Mouse (Mus musculus): Measurements from ENCODE around the gene Cdk5rap2. TPM values are rescaled to one million over a fixed set of nuclear protein-coding genes. Genes with fewer than 3 reads are reported as not detected.

Cdk5rap2 gene
- polyA plus RNA-seq, 1 experiment from 2014 or later, result 31.1 TPM

GRCm38 (mm10) chr4:70245706-70246105 lies 164.5 kb downstream of the Cdk5rap2 start:
- no peak for DNase-seq (ENCODE audit: low spot score)
- no peak overlapping the region; the same call in 1 of the 2 replicates for H3K27ac ChIP-seq (replicated peaks)
- H3K27me3 ChIP-seq (replicated peaks; ENCODE audit: low read depth, poor library complexity, severe bottlenecking), result no peaks in the 10 kb centered on the region
- 69% methylated on average over 6 of the region's 6 CpGs for WGBS
- H3K36me3 ChIP-seq (replicated peaks), result peaks cover 82% of the 10 kb centered on the region
- 0 out of 2 replicates have a peak, but pooled peaks cover 6% of the 10 kb centered on the region for H3K4me1 ChIP-seq
- no peak overlapping the region for H3K4me3 ChIP-seq
- no peaks in the 10 kb centered on the region for H3K9me3 ChIP-seq

- no peak for DNase-seq (ENCODE audit: low spot score)
- peaks cover 89% of the 10 kb centered on the region for H3K36me3 ChIP-seq (replicated peaks)
- no peaks in the 10 kb centered on the region for H3K9me3 ChIP-seq
- no peak overlapping the region for H3K27ac ChIP-seq (replicated peaks)
- 0 out of 2 replicates have a peak, but pooled peaks cover 6% of the 10 kb centered on the region for H3K4me1 ChIP-seq
- no peak overlapping the region for H3K4me3 ChIP-seq
- H3K27me3 ChIP-seq (replicated peaks; ENCODE audit: low read depth, poor library complexity, severe bottlenecking), result no peaks in the 10 kb centered on the region
- 75% methylated on average over 3 of the region's 3 CpGs for WGBS
Observed at GRCm38 (mm10) chr4:70243561-70244120, 166.6 kb downstream of the Cdk5rap2 start.

GRCm38 (mm10) chr4:70239731-70240130 lies 170.5 kb downstream of the Cdk5rap2 start:
- no peaks in the 10 kb centered on the region for H3K9me3 ChIP-seq
- DNase-seq (ENCODE audit: low spot score), result no peak
- 92% methylated on average over 7 of the region's 7 CpGs for WGBS
- peaks cover 96% of the 10 kb centered on the region for H3K36me3 ChIP-seq (replicated peaks)
- H3K4me1 ChIP-seq, result 0 out of 2 replicates have a peak, but pooled peaks cover 6% of the 10 kb centered on the region
- no peak overlapping the region for H3K27ac ChIP-seq (replicated peaks)
- no peaks in the 10 kb centered on the region for H3K27me3 ChIP-seq (replicated peaks; ENCODE audit: low read depth, poor library complexity, severe bottlenecking)
- no peak overlapping the region for H3K4me3 ChIP-seq

- no peak for DNase-seq (ENCODE audit: low spot score)
- no peaks in the 10 kb centered on the region for H3K9me3 ChIP-seq
- no peak overlapping the region for H3K27ac ChIP-seq (replicated peaks)
- WGBS, result 96% methylated on average over 6 of the region's 6 CpGs
- H3K36me3 ChIP-seq (replicated peaks), result peaks cover 96% of the 10 kb centered on the region
- no peak overlapping the region for H3K4me3 ChIP-seq
- 0 out of 2 replicates have a peak, but pooled peaks cover under 1% of the 10 kb centered on the region for H3K4me1 ChIP-seq
- H3K27me3 ChIP-seq (replicated peaks; ENCODE audit: low read depth, poor library complexity, severe bottlenecking), result no peaks in the 10 kb centered on the region
Observed at GRCm38 (mm10) chr4:70238862-70239261, 171.4 kb downstream of the Cdk5rap2 start.

- 89% methylated on average over 3 of the region's 3 CpGs for WGBS
- no peaks in the 10 kb centered on the region for H3K9me3 ChIP-seq
- no peak overlapping the region for H3K4me3 ChIP-seq
- no peak overlapping the region for H3K27ac ChIP-seq (replicated peaks)
- no peak for DNase-seq (ENCODE audit: low spot score)
- H3K4me1 ChIP-seq, result no peaks in the 10 kb centered on the region
- H3K27me3 ChIP-seq (replicated peaks; ENCODE audit: low read depth, poor library complexity, severe bottlenecking), result no peaks in the 10 kb centered on the region
- peaks cover 80% of the 10 kb centered on the region for H3K36me3 ChIP-seq (replicated peaks)
Observed at GRCm38 (mm10) chr4:70232383-70232782, 177.9 kb downstream of the Cdk5rap2 start.

GRCm38 (mm10) chr4:70229874-70230273 lies 180.4 kb downstream of the Cdk5rap2 start:
- WGBS, result 94% methylated on average over 4 of the region's 4 CpGs
- Histone ChIP-seq H3K27ac (replicated peaks) (no peak overlapping the region), H3K4me3 (no peak overlapping the region), H3K4me1 (no peaks in the 10 kb centered on the region), H3K36me3 (replicated peaks) (peaks cover 85% of the 10 kb centered on the region), H3K9me3 (no peaks in the 10 kb centered on the region), H3K27me3 (replicated peaks; ENCODE audit: low read depth, poor library complexity, severe bottlenecking) (no peaks in the 10 kb centered on the region)
- no peak for DNase-seq (ENCODE audit: low spot score)

- peaks cover 85% of the 10 kb centered on the region for H3K36me3 ChIP-seq (replicated peaks)
- H3K27ac ChIP-seq (replicated peaks), result no peak overlapping the region
- no peaks in the 10 kb centered on the region for H3K27me3 ChIP-seq (replicated peaks; ENCODE audit: low read depth, poor library complexity, severe bottlenecking)
- no peak overlapping the region for H3K4me3 ChIP-seq
- no peak for DNase-seq (ENCODE audit: low spot score)
- WGBS, result 79% methylated on average over 2 of the region's 2 CpGs
- H3K4me1 ChIP-seq, result no peaks in the 10 kb centered on the region
- H3K9me3 ChIP-seq, result no peaks in the 10 kb centered on the region
Observed at GRCm38 (mm10) chr4:70228350-70228749, 181.9 kb downstream of the Cdk5rap2 start.

- no peaks in the 10 kb centered on the region for H3K27me3 ChIP-seq (replicated peaks; ENCODE audit: low read depth, poor library complexity, severe bottlenecking)
- no peak overlapping the region for H3K27ac ChIP-seq (replicated peaks)
- 94% methylated on average over 3 of the region's 3 CpGs for WGBS
- no peaks in the 10 kb centered on the region for H3K9me3 ChIP-seq
- H3K4me3 ChIP-seq, result no peak overlapping the region
- H3K4me1 ChIP-seq, result no peaks in the 10 kb centered on the region
- no peak for DNase-seq (ENCODE audit: low spot score)
- peaks cover 86% of the 10 kb centered on the region for H3K36me3 ChIP-seq (replicated peaks)
Observed at GRCm38 (mm10) chr4:70227667-70228066, 182.6 kb downstream of the Cdk5rap2 start.

- WGBS, result 88% methylated on average over 2 of the region's 2 CpGs
- no peak overlapping the region for H3K4me3 ChIP-seq
- no peak overlapping the region for H3K27ac ChIP-seq (replicated peaks)
- peaks cover 95% of the 10 kb centered on the region for H3K36me3 ChIP-seq (replicated peaks)
- H3K9me3 ChIP-seq, result no peaks in the 10 kb centered on the region
- H3K4me1 ChIP-seq, result peaks cover 4% of the 10 kb centered on the region; the same call in 1 of the 2 replicates
- no peaks in the 10 kb centered on the region for H3K27me3 ChIP-seq (replicated peaks; ENCODE audit: low read depth, poor library complexity, severe bottlenecking)
- DNase-seq (ENCODE audit: low spot score), result no peak
Observed at GRCm38 (mm10) chr4:70224503-70224902, 185.7 kb downstream of the Cdk5rap2 start.

- Histone ChIP-seq H3K36me3 (replicated peaks) (peaks cover 86% of the 10 kb centered on the region), H3K4me1 (peaks cover 4% of the 10 kb centered on the region; the same call in 1 of the 2 replicates), H3K27me3 (replicated peaks; ENCODE audit: low read depth, poor library complexity, severe bottlenecking) (no peaks in the 10 kb centered on the region), H3K4me3 (no peak overlapping the region), H3K27ac (replicated peaks) (no peak overlapping the region), H3K9me3 (no peaks in the 10 kb centered on the region)
- 64% methylated on average over 3 of the region's 3 CpGs for WGBS
- no peak for DNase-seq (ENCODE audit: low spot score)
Observed at GRCm38 (mm10) chr4:70221878-70222277, 188.4 kb downstream of the Cdk5rap2 start.

- 94% methylated on average over 1 of the region's 1 CpGs for WGBS
- Histone ChIP-seq H3K36me3 (replicated peaks) (peaks cover 81% of the 10 kb centered on the region), H3K4me3 (no peak overlapping the region), H3K27me3 (replicated peaks; ENCODE audit: low read depth, poor library complexity, severe bottlenecking) (no peaks in the 10 kb centered on the region), H3K9me3 (no peaks in the 10 kb centered on the region), H3K27ac (replicated peaks) (no peak overlapping the region), H3K4me1 (peaks cover 4% of the 10 kb centered on the region; the same call in 1 of the 2 replicates)
- no peak for DNase-seq (ENCODE audit: low spot score)
Observed at GRCm38 (mm10) chr4:70221370-70221769, 188.9 kb downstream of the Cdk5rap2 start.

- Histone ChIP-seq H3K9me3 (no peaks in the 10 kb centered on the region), H3K27ac (replicated peaks) (no peak overlapping the region), H3K36me3 (replicated peaks) (peaks cover 72% of the 10 kb centered on the region), H3K27me3 (replicated peaks; ENCODE audit: low read depth, poor library complexity, severe bottlenecking) (no peaks in the 10 kb centered on the region), H3K4me1 (peaks cover 4% of the 10 kb centered on the region; the same call in 1 of the 2 replicates), H3K4me3 (no peak overlapping the region)
- WGBS, result 85% methylated on average over 10 of the region's 10 CpGs
- no peak for DNase-seq (ENCODE audit: low spot score)
Observed at GRCm38 (mm10) chr4:70220277-70221180, 189.7 kb downstream of the Cdk5rap2 start.

Measured in embryonic facial prominence, embryonic 10.5 days (tissue).